8 mouse cellular contexts compared by ENCODE assay signal in the genomic region with DNA sequence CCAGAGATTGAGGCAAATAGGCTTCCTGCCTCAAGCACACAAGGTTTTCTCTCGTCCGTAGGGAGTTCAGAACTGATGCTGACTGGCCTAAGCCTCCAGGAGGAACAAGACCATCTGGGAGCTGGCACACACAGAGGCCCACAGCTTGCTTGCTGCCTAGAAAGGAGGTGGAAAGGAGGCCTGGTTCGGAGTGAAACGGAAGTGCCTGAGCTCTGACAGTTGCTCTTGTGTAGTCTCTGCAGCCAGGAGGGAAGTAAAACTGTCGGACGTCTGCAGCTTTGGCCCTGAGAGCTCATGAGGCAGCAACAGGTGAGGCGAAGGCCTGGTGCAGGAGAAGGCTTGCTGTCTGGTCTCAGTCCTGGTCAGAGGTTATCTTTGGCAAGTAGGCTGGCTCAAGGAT. TPM values are rescaled to one million over a fixed set of nuclear protein-coding genes. Genes with fewer than 3 reads are reported as not detected.
DNase-seq lines count a peak whose midpoint lies in the region; ATAC-seq lines count a peak whose summit lies in the region.

Gene Fchsd2 (plus strand): TSS at position 246 of the 400 bp plus-strand sequence.

- H3K4me3 ChIP-seq in forebrain, embryonic 14.5 days (ENCODE audit: low read depth, low read length) = no peak within 1 kb of the TSS
- H3K4me3 ChIP-seq in hindbrain, embryonic 15.5 days = no peak within 1 kb of the TSS
- no peak within 1 kb of the TSS for H3K4me3 ChIP-seq in limb, embryonic 13.5 days
- no peak within 1 kb of the TSS for H3K4me3 ChIP-seq in neural tube, embryonic 12.5 days

- no peak for ATAC-seq in forebrain, embryonic 14.5 days
- no peak for ATAC-seq in hindbrain, embryonic 15.5 days (ENCODE audit: low FRiP score, low read depth)
- ATAC-seq in limb, embryonic 13.5 days (ENCODE audit: low FRiP score, low read depth) = no peak
- ATAC-seq in neural tube, embryonic 12.5 days (ENCODE audit: low FRiP score, low read depth) = no peak

- H3K4me1 ChIP-seq in forebrain, embryonic 14.5 days (ENCODE audit: control insufficient read depth, insufficient read depth, low read length) = no peaks in the 10 kb centered on the region
- H3K4me1 ChIP-seq in hindbrain, embryonic 15.5 days (replicated peaks) = 0 out of 2 replicates have a peak, but pooled peaks cover 5% of the 10 kb centered on the region
- 0 out of 2 replicates have a peak, but pooled peaks cover 3% of the 10 kb centered on the region for H3K4me1 ChIP-seq in limb, embryonic 13.5 days
- no peaks in the 10 kb centered on the region for H3K4me1 ChIP-seq in neural tube, embryonic 12.5 days

- H3K9me3 ChIP-seq in forebrain, embryonic 14.5 days (replicated peaks; ENCODE audit: control insufficient read depth, low read length) = no peaks in the 10 kb centered on the region
- H3K9me3 ChIP-seq in hindbrain, embryonic 15.5 days = no peaks in the 10 kb centered on the region
- no peaks in the 10 kb centered on the region for H3K9me3 ChIP-seq in limb, embryonic 13.5 days
- H3K9me3 ChIP-seq in neural tube, embryonic 12.5 days = no peaks in the 10 kb centered on the region

- H3K27me3 ChIP-seq in forebrain, embryonic 14.5 days (replicated peaks; ENCODE audit: control insufficient read depth, insufficient read depth, low read length) = no peaks in the 10 kb centered on the region
- no peaks in the 10 kb centered on the region for H3K27me3 ChIP-seq in hindbrain, embryonic 15.5 days
- no peaks in the 10 kb centered on the region for H3K27me3 ChIP-seq in limb, embryonic 13.5 days
- H3K27me3 ChIP-seq in neural tube, embryonic 12.5 days (replicated peaks) = no peaks in the 10 kb centered on the region

- intact Hi-C loops in gastrocnemius, postnatal 36 days (cut with DNase I) = no loop called here

- no peak within 1 kb of the TSS for H3K4me2 ChIP-seq in forebrain, embryonic 14.5 days (ENCODE audit: low read length)
- no peak within 1 kb of the TSS for H3K4me2 ChIP-seq in hindbrain, embryonic 15.5 days
- no peak within 1 kb of the TSS for H3K4me2 ChIP-seq in limb, embryonic 13.5 days (replicated peaks)
- H3K4me2 ChIP-seq in neural tube, embryonic 12.5 days (replicated peaks) = no peak within 1 kb of the TSS

- no peak for DNase-seq in gastrocnemius, postnatal 4 days (ENCODE audit: low spot score in 2 of 2)
- no peak for DNase-seq in gastrocnemius, postnatal 36 days
- DNase-seq in adrenal gland, postnatal 10 days = no peak
- peak; percentile 34 for DNase-seq in forebrain, embryonic 14.5 days (ENCODE audit: low spot score)
- DNase-seq in ovary, postnatal 10 days (ENCODE audit: low spot score) = no peak

- H3K36me3 ChIP-seq in forebrain, embryonic 14.5 days (ENCODE audit: control insufficient read depth, insufficient read depth, low read length) = no peaks in the 10 kb centered on the region
- no peaks in the 10 kb centered on the region for H3K36me3 ChIP-seq in hindbrain, embryonic 15.5 days
- H3K36me3 ChIP-seq in limb, embryonic 13.5 days = no peaks in the 10 kb centered on the region
- no peaks in the 10 kb centered on the region for H3K36me3 ChIP-seq in neural tube, embryonic 12.5 days

- no peak within 1 kb of the TSS for H3K9ac ChIP-seq in forebrain, embryonic 14.5 days (ENCODE audit: low read length)
- H3K9ac ChIP-seq in hindbrain, embryonic 15.5 days = no peak within 1 kb of the TSS
- H3K9ac ChIP-seq in limb, embryonic 13.5 days = no peak within 1 kb of the TSS
- H3K9ac ChIP-seq in neural tube, embryonic 12.5 days = no peak within 1 kb of the TSS

- no peak within 1 kb of the TSS for H3K27ac ChIP-seq in forebrain, embryonic 14.5 days (ENCODE audit: low read depth, low read length)
- H3K27ac ChIP-seq in hindbrain, embryonic 15.5 days (replicated peaks) = no peak within 1 kb of the TSS
- no peak within 1 kb of the TSS for H3K27ac ChIP-seq in limb, embryonic 13.5 days
- no peak within 1 kb of the TSS for H3K27ac ChIP-seq in neural tube, embryonic 12.5 days

- 62% methylated on average over 7 of the region's 7 CpGs for WGBS in forebrain, embryonic 14.5 days
- 75% methylated on average over 7 of the region's 7 CpGs for WGBS in hindbrain, embryonic 15.5 days
- 59% methylated on average over 7 of the region's 7 CpGs for WGBS in limb, embryonic 13.5 days
- WGBS in neural tube, embryonic 12.5 days = 80% methylated on average over 7 of the region's 7 CpGs

RNA-seq across cellular contexts. Expression of gene Fchsd2, which starts in this region (rescaled TPM):
- total RNA-seq in gastrocnemius, postnatal 4 days (2021) = 10 to 100 TPM; 22.6 to 25.7 TPM
- total RNA-seq in gastrocnemius, postnatal 36 days (2021) = 1 to 10 TPM; 4.4 to 4.8 TPM
- 10 to 100 TPM; 22.1 to 30.2 TPM for total RNA-seq in adrenal gland, postnatal 10 days (2021)
- polyA plus RNA-seq in forebrain, embryonic 14.5 days (2014; fragmentation: Nextera tagmentation; extraction: Ambion mirVana) = 27.9 and 40.2 TPM in 2 replicates
- 40.5 TPM in 2 replicates for polyA plus RNA-seq in hindbrain, embryonic 15.5 days (2015; fragmentation: Nextera tagmentation; extraction: Ambion mirVana)
- polyA plus RNA-seq in limb, embryonic 13.5 days (2015; fragmentation: Nextera tagmentation; extraction: Ambion mirVana) = 26.0 and 27.1 TPM in 2 replicates
- polyA plus RNA-seq in neural tube, embryonic 12.5 days (2016; fragmentation: Nextera tagmentation; extraction: Ambion mirVana) = 34.6 and 36.5 TPM in 2 replicates
